Mouse (Mus musculus) c-Kit-positive CD71-negative TER-119-negative erythroid progenitor cells, embryonic 14.5 days (primary cell): ENCODE data around the gene Cbx8.

ENCODE experiments used
- DNase-seq: peaks from one replicate; pipeline ENCODE4 v3.0.0-alpha.2; 2013; ENCODE audit warnings: low read depth

The Cbx8 gene

GRCm38 (mm10) chr11:118987999-118988398 lies 52.8 kb downstream of the Cbx8 start, which contains the start of gene Enpp7:
Gene Enpp7, plus strand, starts transcription at chr11:118988188.
- DNase-seq, result no peak
